Mouse (Mus musculus): ENCODE results near the gene Acoxl. TPM values are rescaled to one million over a fixed set of nuclear protein-coding genes. Genes with fewer than 3 reads are reported as not detected.

Acoxl gene
- polyA plus RNA-seq, 1 experiment from 2014 or later, result 0.39 TPM

- DNase-seq (ENCODE audit: low spot score) (no peak), ATAC-seq (replicated peaks; ENCODE audit: insufficient number of reproducible peaks, low FRiP score, low TSS enrichment, low read depth) (no peak)
- no peaks in the 10 kb centered on the region for H3K9me3 ChIP-seq (replicated peaks; ENCODE audit: control insufficient read depth, low read length)
- 59% methylated on average over 6 of the region's 6 CpGs for WGBS
- peaks cover 4% of the 10 kb centered on the region; the same call in 1 of the 2 replicates for H3K4me1 ChIP-seq (ENCODE audit: control insufficient read depth, insufficient read depth, low read length)
- no peak overlapping the region for H3K4me2 ChIP-seq (ENCODE audit: low read depth, low read length)
- H3K9ac ChIP-seq (replicated peaks; ENCODE audit: low read length), result no peak overlapping the region
- H3K27me3 ChIP-seq (ENCODE audit: control insufficient read depth, insufficient read depth, low read length), result no peaks in the 10 kb centered on the region
- no peak overlapping the region for H3K4me3 ChIP-seq (ENCODE audit: low read depth, low read length)
- H3K27ac ChIP-seq (replicated peaks; ENCODE audit: low read depth, low read length), result no peak overlapping the region
- H3K36me3 ChIP-seq (replicated peaks; ENCODE audit: control insufficient read depth, insufficient read depth, low read depth, low read length), result no peaks in the 10 kb centered on the region
Observed at GRCm38 (mm10) chr2:127929939-127930715, 91.5 kb downstream of the Acoxl start.

- no peak overlapping the region for H3K27ac ChIP-seq (replicated peaks; ENCODE audit: low read depth, low read length)
- no peaks in the 10 kb centered on the region for H3K9me3 ChIP-seq (replicated peaks; ENCODE audit: control insufficient read depth, low read length)
- no peak for DNase-seq (ENCODE audit: low spot score)
- no peak for ATAC-seq (replicated peaks; ENCODE audit: insufficient number of reproducible peaks, low FRiP score, low TSS enrichment, low read depth)
- 78% methylated on average over 4 of the region's 4 CpGs for WGBS
- H3K27me3 ChIP-seq (ENCODE audit: control insufficient read depth, insufficient read depth, low read length), result no peaks in the 10 kb centered on the region
- H3K9ac ChIP-seq (replicated peaks; ENCODE audit: low read length), result no peak overlapping the region
- peaks cover 4% of the 10 kb centered on the region; the same call in 1 of the 2 replicates for H3K4me1 ChIP-seq (ENCODE audit: control insufficient read depth, insufficient read depth, low read length)
- no peaks in the 10 kb centered on the region for H3K36me3 ChIP-seq (replicated peaks; ENCODE audit: control insufficient read depth, insufficient read depth, low read depth, low read length)
- no peak overlapping the region for H3K4me3 ChIP-seq (ENCODE audit: low read depth, low read length)
- no peak overlapping the region for H3K4me2 ChIP-seq (ENCODE audit: low read depth, low read length)
Observed at GRCm38 (mm10) chr2:127931576-127931975, 92.9 kb downstream of the Acoxl start.

- Histone ChIP-seq H3K9ac (replicated peaks; ENCODE audit: low read length) (no peak overlapping the region), H3K27ac (replicated peaks; ENCODE audit: low read depth, low read length) (no peak overlapping the region), H3K4me1 (ENCODE audit: control insufficient read depth, insufficient read depth, low read length) (no peaks in the 10 kb centered on the region), H3K36me3 (replicated peaks; ENCODE audit: control insufficient read depth, insufficient read depth, low read depth, low read length) (no peaks in the 10 kb centered on the region), H3K4me2 (ENCODE audit: low read depth, low read length) (no peak overlapping the region), H3K4me3 (ENCODE audit: low read depth, low read length) (no peak overlapping the region), H3K27me3 (ENCODE audit: control insufficient read depth, insufficient read depth, low read length) (no peaks in the 10 kb centered on the region), H3K9me3 (replicated peaks; ENCODE audit: control insufficient read depth, low read length) (no peaks in the 10 kb centered on the region)
- ATAC-seq (replicated peaks; ENCODE audit: insufficient number of reproducible peaks, low FRiP score, low TSS enrichment, low read depth) (no peak), DNase-seq (ENCODE audit: low spot score) (no peak)
- 89% methylated on average over 3 of the region's 3 CpGs for WGBS
Observed at GRCm38 (mm10) chr2:127933531-127933931, 94.9 kb downstream of the Acoxl start.

GRCm38 (mm10) chr2:127937079-127937478, 98.4 kb downstream of the Acoxl start:
- DNase-seq (ENCODE audit: low spot score) (no peak), ATAC-seq (replicated peaks; ENCODE audit: insufficient number of reproducible peaks, low FRiP score, low TSS enrichment, low read depth) (no peak)
- Histone ChIP-seq H3K4me2 (ENCODE audit: low read depth, low read length) (no peak overlapping the region), H3K36me3 (replicated peaks; ENCODE audit: control insufficient read depth, insufficient read depth, low read depth, low read length) (no peaks in the 10 kb centered on the region), H3K9me3 (replicated peaks; ENCODE audit: control insufficient read depth, low read length) (no peaks in the 10 kb centered on the region), H3K27ac (replicated peaks; ENCODE audit: low read depth, low read length) (no peak overlapping the region), H3K9ac (replicated peaks; ENCODE audit: low read length) (no peak overlapping the region), H3K27me3 (ENCODE audit: control insufficient read depth, insufficient read depth, low read length) (no peaks in the 10 kb centered on the region), H3K4me3 (ENCODE audit: low read depth, low read length) (no peak overlapping the region), H3K4me1 (ENCODE audit: control insufficient read depth, insufficient read depth, low read length) (no peaks in the 10 kb centered on the region)
- 86% methylated on average over 3 of the region's 3 CpGs for WGBS

- H3K4me2 ChIP-seq (ENCODE audit: low read depth, low read length), result no peak overlapping the region
- DNase-seq (ENCODE audit: low spot score), result no peak
- no peak overlapping the region for H3K4me3 ChIP-seq (ENCODE audit: low read depth, low read length)
- H3K36me3 ChIP-seq (replicated peaks; ENCODE audit: control insufficient read depth, insufficient read depth, low read depth, low read length), result no peaks in the 10 kb centered on the region
- ATAC-seq (replicated peaks; ENCODE audit: insufficient number of reproducible peaks, low FRiP score, low TSS enrichment, low read depth), result no peak
- H3K9ac ChIP-seq (replicated peaks; ENCODE audit: low read length), result no peak overlapping the region
- WGBS, result 91% methylated on average over 2 of the region's 2 CpGs
- no peaks in the 10 kb centered on the region for H3K27me3 ChIP-seq (ENCODE audit: control insufficient read depth, insufficient read depth, low read length)
- no peak overlapping the region for H3K27ac ChIP-seq (replicated peaks; ENCODE audit: low read depth, low read length)
- no peaks in the 10 kb centered on the region for H3K4me1 ChIP-seq (ENCODE audit: control insufficient read depth, insufficient read depth, low read length)
- H3K9me3 ChIP-seq (replicated peaks; ENCODE audit: control insufficient read depth, low read length), result no peaks in the 10 kb centered on the region
Observed at GRCm38 (mm10) chr2:127939206-127939605, 100.5 kb downstream of the Acoxl start.

GRCm38 (mm10) chr2:127960579-127960978, 121.9 kb downstream of the Acoxl start:
- Histone ChIP-seq H3K27me3 (ENCODE audit: control insufficient read depth, insufficient read depth, low read length) (no peaks in the 10 kb centered on the region), H3K4me2 (ENCODE audit: low read depth, low read length) (no peak overlapping the region), H3K4me1 (ENCODE audit: control insufficient read depth, insufficient read depth, low read length) (no peaks in the 10 kb centered on the region), H3K36me3 (replicated peaks; ENCODE audit: control insufficient read depth, insufficient read depth, low read depth, low read length) (no peaks in the 10 kb centered on the region), H3K27ac (replicated peaks; ENCODE audit: low read depth, low read length) (no peak overlapping the region), H3K4me3 (ENCODE audit: low read depth, low read length) (no peak overlapping the region), H3K9ac (replicated peaks; ENCODE audit: low read length) (no peak overlapping the region), H3K9me3 (replicated peaks; ENCODE audit: control insufficient read depth, low read length) (no peaks in the 10 kb centered on the region)
- 47% methylated on average over 6 of the region's 6 CpGs for WGBS
- ATAC-seq (replicated peaks; ENCODE audit: insufficient number of reproducible peaks, low FRiP score, low TSS enrichment, low read depth) (no peak), DNase-seq (ENCODE audit: low spot score) (no peak)

GRCm38 (mm10) chr2:127961154-127961553, 122.5 kb downstream of the Acoxl start:
- no peak for DNase-seq (ENCODE audit: low spot score)
- no peaks in the 10 kb centered on the region for H3K9me3 ChIP-seq (replicated peaks; ENCODE audit: control insufficient read depth, low read length)
- H3K4me1 ChIP-seq (ENCODE audit: control insufficient read depth, insufficient read depth, low read length), result no peaks in the 10 kb centered on the region
- H3K4me2 ChIP-seq (ENCODE audit: low read depth, low read length), result no peak overlapping the region
- no peak overlapping the region for H3K27ac ChIP-seq (replicated peaks; ENCODE audit: low read depth, low read length)
- H3K4me3 ChIP-seq (ENCODE audit: low read depth, low read length), result no peak overlapping the region
- H3K36me3 ChIP-seq (replicated peaks; ENCODE audit: control insufficient read depth, insufficient read depth, low read depth, low read length), result no peaks in the 10 kb centered on the region
- H3K9ac ChIP-seq (replicated peaks; ENCODE audit: low read length), result no peak overlapping the region
- WGBS, result 32% methylated on average over 2 of the region's 2 CpGs
- ATAC-seq (replicated peaks; ENCODE audit: insufficient number of reproducible peaks, low FRiP score, low TSS enrichment, low read depth), result no peak
- H3K27me3 ChIP-seq (ENCODE audit: control insufficient read depth, insufficient read depth, low read length), result no peaks in the 10 kb centered on the region

GRCm38 (mm10) chr2:127961802-127962433, 123.2 kb downstream of the Acoxl start:
- Histone ChIP-seq H3K27me3 (ENCODE audit: control insufficient read depth, insufficient read depth, low read length) (no peaks in the 10 kb centered on the region), H3K9me3 (replicated peaks; ENCODE audit: control insufficient read depth, low read length) (no peaks in the 10 kb centered on the region), H3K27ac (replicated peaks; ENCODE audit: low read depth, low read length) (no peak overlapping the region), H3K4me2 (ENCODE audit: low read depth, low read length) (no peak overlapping the region), H3K4me3 (ENCODE audit: low read depth, low read length) (no peak overlapping the region), H3K9ac (replicated peaks; ENCODE audit: low read length) (no peak overlapping the region), H3K36me3 (replicated peaks; ENCODE audit: control insufficient read depth, insufficient read depth, low read depth, low read length) (no peaks in the 10 kb centered on the region), H3K4me1 (ENCODE audit: control insufficient read depth, insufficient read depth, low read length) (no peaks in the 10 kb centered on the region)
- DNase-seq (ENCODE audit: low spot score) (no peak), ATAC-seq (replicated peaks; ENCODE audit: insufficient number of reproducible peaks, low FRiP score, low TSS enrichment, low read depth) (no peak)
- WGBS, result 48% methylated on average over 4 of the region's 4 CpGs
